ENCODE assay signal across 23 mouse cellular contexts in genomic region chr8:45264918-45265317, GRCm38 (mm10). TPM values are rescaled to one million over a fixed set of nuclear protein-coding genes. Genes with fewer than 3 reads are reported as not detected.
"Had no signal": no experiment of that assay in that cellular context is flagged by ENCODE, and none has a peak within 500 bp of the region (broad histone marks: within the 10 kb centered on the region; RNA-seq: fewer than 3 reads in every experiment).

No protein-coding gene starts in this region.

- DNase-seq: kidney, adult 8-10 months; kidney, postnatal 10 days; kidney, postnatal 4 days; lung, postnatal 14 days; retina, postnatal 1 day; right cerebral cortex, postnatal 4 days; thymus, postnatal 4 days had no signal

- H3K27me3 ChIP-seq: limb, embryonic 15.5 days; lung, embryonic 15.5 days; megakaryocyte, embryonic 14.5 days; neural tube, embryonic 13.5 days; stomach, embryonic 15.5 days had no signal

- H3K9ac ChIP-seq: limb, embryonic 15.5 days; lung, embryonic 15.5 days; neural tube, embryonic 13.5 days; stomach, embryonic 15.5 days had no signal

- H3K4me1 ChIP-seq: megakaryocyte, embryonic 14.5 days; neural tube, embryonic 13.5 days; stomach, embryonic 15.5 days had no signal

- ATAC-seq: hindbrain, postnatal 0 days; midbrain, embryonic 16.5 days had no signal

- H3K36me3 ChIP-seq: limb, embryonic 15.5 days; lung, embryonic 15.5 days; neural tube, embryonic 13.5 days; stomach, embryonic 15.5 days had no signal

- H3K4me3 ChIP-seq: layer of hippocampus, adult 2 months; left cerebral cortex, adult 2 months; limb, embryonic 15.5 days; lung, embryonic 15.5 days; megakaryocyte, embryonic 14.5 days; neural tube, embryonic 13.5 days; stomach, embryonic 15.5 days had no signal

- H3K9me3 ChIP-seq: lung, embryonic 15.5 days; neural tube, embryonic 13.5 days; stomach, embryonic 15.5 days had no signal

- H3K4me2 ChIP-seq: limb, embryonic 15.5 days; lung, embryonic 15.5 days; midbrain, embryonic 11.5 days; neural tube, embryonic 13.5 days; stomach, embryonic 15.5 days had no signal

- H3K27ac ChIP-seq: hindbrain, postnatal 0 days; layer of hippocampus, adult 2 months; left cerebral cortex, adult 2 months; limb, embryonic 15.5 days; lung, embryonic 15.5 days; macrophage; neural tube, embryonic 13.5 days; stomach, embryonic 15.5 days had no signal

RNA-seq across cellular contexts. Expression of gene F11, which starts 3.1 kb away (rescaled TPM):
- total RNA-seq: hindbrain, postnatal 0 days; layer of hippocampus, adult 2 months; layer of hippocampus, postnatal 25 days; left cerebral cortex, adult 2 months; left cerebral cortex, postnatal 25 days had no signal
- polyA plus RNA-seq: hindbrain, postnatal 0 days; intestine, embryonic 14.5 days; limb, embryonic 11.5 days; lung, embryonic 15.5 days; macrophage; midbrain, embryonic 11.5 days; midbrain, embryonic 16.5 days; neural tube, embryonic 13.5 days; spleen, adult 2 months had no signal

RNA-seq across cellular contexts. Expression of gene Klkb1, which starts 29.7 kb away (rescaled TPM):
- total RNA-seq: layer of hippocampus, adult 2 months; left cerebral cortex, adult 2 months; left cerebral cortex, postnatal 25 days had no signal
- polyA plus RNA-seq: intestine, embryonic 14.5 days; limb, embryonic 11.5 days; limb, embryonic 15.5 days; lung, embryonic 15.5 days; midbrain, embryonic 11.5 days; midbrain, embryonic 16.5 days; neural tube, embryonic 13.5 days had no signal

RNA-seq across cellular contexts. Expression of gene Gm45753, which starts 43.3 kb away (rescaled TPM):
- total RNA-seq: hindbrain, postnatal 0 days; layer of hippocampus, adult 2 months; layer of hippocampus, postnatal 25 days; left cerebral cortex, adult 2 months; left cerebral cortex, postnatal 25 days had no signal
- polyA plus RNA-seq: hindbrain, postnatal 0 days; intestine, embryonic 14.5 days; limb, embryonic 11.5 days; lung, embryonic 15.5 days; midbrain, embryonic 16.5 days; neural tube, embryonic 13.5 days; spleen, adult 2 months had no signal
